ENCODE assay signal across 14 mouse cellular contexts in genomic region chr11:69102403-69102725, GRCm38 (mm10). TPM values are rescaled to one million over a fixed set of nuclear protein-coding genes. Genes with fewer than 3 reads are reported as not detected.
A peak's percentile ranks its signal among the peaks of the same experiment; 100 is the strongest.
DNase-seq lines count a peak whose midpoint lies in the region; ATAC-seq and TF ChIP-seq lines count a peak whose summit lies in the region.
"Had no signal": no experiment of that assay in that cellular context is flagged by ENCODE, and none has a peak within 500 bp of the region (broad histone marks: within the 10 kb centered on the region; RNA-seq: fewer than 3 reads in every experiment).

No protein-coding gene starts in this region.

- H3K4me1 ChIP-seq in heart, embryonic 11.5 days (ENCODE audit: control insufficient read depth, insufficient read depth, low read length) = peaks cover 34% of the 10 kb centered on the region
- H3K4me1 ChIP-seq in megakaryocyte, embryonic 14.5 days = peaks cover 92% of the 10 kb centered on the region
- peaks cover 58% of the 10 kb centered on the region for H3K4me1 ChIP-seq in olfactory bulb, adult 2 months (ENCODE audit: control insufficient read depth, insufficient read depth, low read length)

- H3K9me3 ChIP-seq in heart, embryonic 11.5 days (replicated peaks; ENCODE audit: control insufficient read depth, low read length) = no peaks in the 10 kb centered on the region
- no peaks in the 10 kb centered on the region for H3K9me3 ChIP-seq in megakaryocyte, embryonic 14.5 days
- H3K9me3 ChIP-seq: embryonic facial prominence, embryonic 15.5 days; hindbrain, embryonic 15.5 days had no signal

- no peak for TF ChIP-seq POLR2A in olfactory bulb, adult 2 months (IDR thresholded peaks at IDR 0.05; ENCODE audit: insufficient read depth, low read depth, low read length)

- no peak overlapping the region for H3K4me2 ChIP-seq in heart, embryonic 11.5 days
- H3K4me2 ChIP-seq: embryonic facial prominence, embryonic 15.5 days; hindbrain, embryonic 15.5 days; midbrain, embryonic 11.5 days had no signal

- no peaks in the 10 kb centered on the region for H3K27me3 ChIP-seq in heart, embryonic 11.5 days (ENCODE audit: control insufficient read depth, insufficient read depth, low read length)
- no peaks in the 10 kb centered on the region for H3K27me3 ChIP-seq in megakaryocyte, embryonic 14.5 days (replicated peaks)
- H3K27me3 ChIP-seq: embryonic facial prominence, embryonic 15.5 days; hindbrain, embryonic 15.5 days had no signal

- DNase-seq in adrenal gland, adult (ENCODE audit: inconsistent age in 2 of 2, low spot score in 1 of 2) = peak; percentile 86 to 90
- DNase-seq in adrenal gland, adult 8-10 months = no peak
- peak; percentile 94 for DNase-seq in heart, adult 11 months
- DNase-seq in urinary bladder, postnatal 4 days (ENCODE audit: low spot score in 2 of 2) = no peak
- DNase-seq: gastrocnemius, postnatal 14 days; kidney, adult 2 months had no signal

- peaks cover 38% of the 10 kb centered on the region for H3K36me3 ChIP-seq in heart, embryonic 11.5 days (ENCODE audit: control insufficient read depth, insufficient read depth, low read length)
- H3K36me3 ChIP-seq in megakaryocyte, embryonic 14.5 days (replicated peaks; ENCODE audit: low read length) = peaks cover 74% of the 10 kb centered on the region

- no peak overlapping the region for H3K4me3 ChIP-seq in heart, embryonic 11.5 days (ENCODE audit: low read depth, low read length)
- peak overlapping the region; percentile 67 for H3K4me3 ChIP-seq in megakaryocyte, embryonic 14.5 days (replicated peaks)
- no peak overlapping the region for H3K4me3 ChIP-seq in olfactory bulb, adult 2 months (ENCODE audit: insufficient read depth, low read depth, low read length)
- H3K4me3 ChIP-seq: embryonic facial prominence, embryonic 15.5 days; hindbrain, embryonic 15.5 days had no signal

- WGBS in heart, embryonic 11.5 days (ENCODE audit: insufficient replicate concordance) = 90% methylated on average over 7 of the region's 7 CpGs
- WGBS in olfactory bulb, adult 2 months = 61% methylated on average over 7 of the region's 7 CpGs

- H3K27ac ChIP-seq in heart, embryonic 11.5 days (ENCODE audit: low read depth, low read length) = no peak overlapping the region
- H3K27ac ChIP-seq in olfactory bulb, adult 2 months (ENCODE audit: insufficient read depth, low read depth, low read length) = peak overlapping the region; percentile 30; the same call in 1 of the 2 replicates
- H3K27ac ChIP-seq: embryonic facial prominence, embryonic 15.5 days; hindbrain, embryonic 15.5 days had no signal

- TF ChIP-seq CTCF in olfactory bulb, adult 2 months (IDR thresholded peaks at IDR 0.05; ENCODE audit: insufficient read depth, low read depth, low read length) = no peak

- no peak for ATAC-seq in heart, embryonic 11.5 days (replicated peaks; ENCODE audit: insufficient number of reproducible peaks, low FRiP score, low TSS enrichment)
- ATAC-seq in megakaryocyte, adult 5-6 weeks (ENCODE audit: poor library complexity, severe bottlenecking) = no peak
- ATAC-seq: forebrain, embryonic 14.5 days had no signal

- H3K9ac ChIP-seq in heart, embryonic 11.5 days (ENCODE audit: low read depth, low read length) = no peak overlapping the region
- H3K9ac ChIP-seq: embryonic facial prominence, embryonic 15.5 days; hindbrain, embryonic 15.5 days had no signal

RNA-seq across cellular contexts. Expression of gene Per1, which starts 7.3 kb away (rescaled TPM):
- 100 to 1,000 TPM in 1 of 4 experiments, 10 to 100 TPM in 3; 30.0 to 119 (median 51.6) TPM for total RNA-seq in adrenal gland, adult 8-10 months (2022)
- 6.2 and 6.3 TPM in 2 replicates for polyA plus RNA-seq in heart, embryonic 11.5 days (2014; fragmentation: Nextera tagmentation; extraction: Ambion mirVana)
- polyA plus RNA-seq in megakaryocyte, embryonic 14.5 days (2012; ENCODE audit: insufficient read depth, low replicate concordance) = 42.3 and 83.5 TPM in 2 replicates
- total RNA-seq in megakaryocyte, adult 5-6 weeks (2015) = 6.7 and 12.5 TPM in 2 replicates
- 7.9 and 8.5 TPM in 2 replicates for total RNA-seq in megakaryocyte, adult 5-6 weeks (2017)
- not detected in 2 replicates for polyA plus RNA-seq in olfactory bulb, adult 2 months (2012; ENCODE audit: insufficient read depth, insufficient read length, low replicate concordance, missing spikeins)

RNA-seq across cellular contexts. Expression of gene Vamp2, which starts 14.1 kb away (rescaled TPM):
- 100 to 1,000 TPM; 118 to 221 (median 178) TPM for total RNA-seq in adrenal gland, adult 8-10 months (2022)
- 89.7 and 94.7 TPM in 2 replicates for polyA plus RNA-seq in heart, embryonic 11.5 days (2014; fragmentation: Nextera tagmentation; extraction: Ambion mirVana)
- polyA plus RNA-seq in megakaryocyte, embryonic 14.5 days (2012; ENCODE audit: insufficient read depth, low replicate concordance) = 61.5 and 159 TPM in 2 replicates
- total RNA-seq in megakaryocyte, adult 5-6 weeks (2015) = 53.9 and 66.6 TPM in 2 replicates
- 11.2 and 21.8 TPM in 2 replicates for total RNA-seq in megakaryocyte, adult 5-6 weeks (2017)
- polyA plus RNA-seq in olfactory bulb, adult 2 months (2012; ENCODE audit: insufficient read depth, insufficient read length, low replicate concordance, missing spikeins) = 348 and 768 TPM in 2 replicates

RNA-seq across cellular contexts. Expression of gene Hes7, which starts 17.8 kb away (rescaled TPM):
- under 1 TPM in 2 of 4 experiments, not detected in 2; 0.18 to 0.22 TPM for total RNA-seq in adrenal gland, adult 8-10 months (2022)
- polyA plus RNA-seq in heart, embryonic 11.5 days (2014; fragmentation: Nextera tagmentation; extraction: Ambion mirVana) = 0.35 and 0.64 TPM in 2 replicates
- polyA plus RNA-seq in megakaryocyte, embryonic 14.5 days (2012; ENCODE audit: insufficient read depth, low replicate concordance) = 7.5 and 44.1 TPM in 2 replicates
- total RNA-seq in megakaryocyte, adult 5-6 weeks (2015) = not detected in 2 replicates
- total RNA-seq in megakaryocyte, adult 5-6 weeks (2017) = not detected in 2 replicates
- not detected in 2 replicates for polyA plus RNA-seq in olfactory bulb, adult 2 months (2012; ENCODE audit: insufficient read depth, insufficient read length, low replicate concordance, missing spikeins)

RNA-seq across cellular contexts. Expression of gene 9130213A22Rik, which starts 20.0 kb away (rescaled TPM):
- total RNA-seq in adrenal gland, adult 8-10 months (2022) = under 1 TPM; 0.26 to 0.95 (median 0.84) TPM
- polyA plus RNA-seq in heart, embryonic 11.5 days (2014; fragmentation: Nextera tagmentation; extraction: Ambion mirVana) = 0.32 and 0.49 TPM in 2 replicates
- polyA plus RNA-seq in megakaryocyte, embryonic 14.5 days (2012; ENCODE audit: insufficient read depth, low replicate concordance) = 1.3 and 13.9 TPM in 2 replicates
- total RNA-seq in megakaryocyte, adult 5-6 weeks (2015) = not detected in 2 replicates
- total RNA-seq in megakaryocyte, adult 5-6 weeks (2017) = not detected in 2 replicates
- polyA plus RNA-seq in olfactory bulb, adult 2 months (2012; ENCODE audit: insufficient read depth, insufficient read length, low replicate concordance, missing spikeins) = not detected in 2 replicates

RNA-seq across cellular contexts. Expression of gene Aloxe3, which starts 23.3 kb away (rescaled TPM):
- total RNA-seq in adrenal gland, adult 8-10 months (2022) = 1 to 10 TPM in 3 of 4 experiments, under 1 TPM in 1; 0.87 to 2.2 (median 1.7) TPM
- 0.37 and 0.39 TPM in 2 replicates for polyA plus RNA-seq in heart, embryonic 11.5 days (2014; fragmentation: Nextera tagmentation; extraction: Ambion mirVana)
- not detected in 2 replicates for polyA plus RNA-seq in megakaryocyte, embryonic 14.5 days (2012; ENCODE audit: insufficient read depth, low replicate concordance)
- total RNA-seq in megakaryocyte, adult 5-6 weeks (2015) = 0.18 TPM in 1 of 2 replicates, not detected in the other
- not detected in 2 replicates for total RNA-seq in megakaryocyte, adult 5-6 weeks (2017)
- polyA plus RNA-seq in olfactory bulb, adult 2 months (2012; ENCODE audit: insufficient read depth, insufficient read length, low replicate concordance, missing spikeins) = not detected in 2 replicates
- total RNA-seq: gastrocnemius, postnatal 14 days had no signal

Comparison
In these comparisons a context has a peak if more than half of its experiments do, and no peak if none do; other contexts are left out.
1. DNase-seq: peak in adrenal gland, adult (2 of 2) and heart, adult 11 months (single experiment); none in adrenal gland, adult 8-10 months (single experiment) and urinary bladder, postnatal 4 days (0 of 2).